Mouse (Mus musculus) forebrain, embryonic 15.5 days (tissue): Measurements from ENCODE around the gene Hao1. TPM values are rescaled to one million over a fixed set of nuclear protein-coding genes. Genes with fewer than 3 reads are reported as not detected.

ENCODE experiments used
- ATAC-seq: fragments of 200-750 bp; cut with Nextera tagmentation; replicated peaks from 2 replicates; pipeline ENCODE4 v1.8.0; 2017; ENCODE audit warnings: mild to moderate bottlenecking, moderate TSS enrichment, moderate library complexity
- H3K27ac ChIP-seq: fragments of 300-500 bp; sonication (generic); replicated peaks from 2 replicates; pipeline ENCODE4 v1.5.1; 2015; ENCODE audit warnings: mild to moderate bottlenecking, inconsistent platforms
- H3K27me3 ChIP-seq: fragments of 300-500 bp; sonication (generic); 2 replicates; pipeline ENCODE4 v1.6.1; 2015; ENCODE audit warnings: inconsistent platforms
- H3K36me3 ChIP-seq: fragments of 300-500 bp; sonication (generic); 2 replicates; pipeline ENCODE4 v1.6.1; 2015; ENCODE audit warnings: mild to moderate bottlenecking, inconsistent platforms
- H3K4me1 ChIP-seq: fragments of 300-500 bp; sonication (generic); 2 replicates; pipeline ENCODE4 v1.6.1; 2015; ENCODE audit warnings: inconsistent platforms
- H3K4me2 ChIP-seq: fragments of 300-500 bp; sonication (generic); replicated peaks from 2 replicates; pipeline ENCODE4 v1.6.1; 2015; ENCODE audit warnings: mild to moderate bottlenecking, inconsistent platforms
- H3K4me3 ChIP-seq: fragments of 300-500 bp; sonication (generic); 2 replicates; pipeline ENCODE4 v1.5.1; 2015; ENCODE audit warnings: mild to moderate bottlenecking, inconsistent platforms
- H3K9ac ChIP-seq: fragments of 300-500 bp; sonication (generic); replicated peaks from 2 replicates; pipeline ENCODE4 v1.6.1; 2015; ENCODE audit warnings: mild to moderate bottlenecking, inconsistent platforms
- H3K9me3 ChIP-seq: fragments of 300-500 bp; sonication (generic); 2 replicates; pipeline ENCODE4 v1.6.1; 2016; ENCODE audit warnings: inconsistent platforms
- WGBS: fragments of 180-500 bp; shearing (Covaris S2); methylation state at CpG from one replicate; pipeline ENCODE4 v1.1.7; 2015; ENCODE audit warnings: mixed read lengths; 5-methylcytosine and 5-hydroxymethylcytosine counted together
- polyA plus RNA-seq: library from polyadenylated mRNA; unstranded; fragments of >200 nt; fragmentation: Nextera tagmentation; extraction: Ambion mirVana; gene quantifications from 2 replicates; pipeline ENCODE4 v1.2.1, GENCODE M21; 2015

The Hao1 gene
- polyA plus RNA-seq, 1 experiment from 2014 or later: 0.08 TPM

GRCm38 (mm10) chr2:134456065-134456505 lies 98.1 kb downstream of the Hao1 start:
- Histone ChIP-seq H3K9ac (no peak overlapping the region), H3K9me3 (no peaks in the 10 kb centered on the region), H3K4me1 (peaks cover 6% of the 10 kb centered on the region), H3K4me2 (peak overlapping the region; percentile 14), H3K27me3 (no peaks in the 10 kb centered on the region), H3K36me3 (no peaks in the 10 kb centered on the region), H3K4me3 (no peak overlapping the region), H3K27ac (no peak overlapping the region)
- 1% methylated on average over 7 of the region's 7 CpGs for WGBS
- ATAC-seq: peak; percentile 70; the same call in 1 of the 2 replicates

GRCm38 (mm10) chr2:134452748-134453147 lies 101.4 kb downstream of the Hao1 start:
- H3K9me3 ChIP-seq: no peaks in the 10 kb centered on the region
- no peaks in the 10 kb centered on the region for H3K36me3 ChIP-seq
- 54% methylated on average over 1 of the region's 1 CpGs for WGBS
- H3K4me2 ChIP-seq: no peak overlapping the region
- no peak overlapping the region for H3K4me3 ChIP-seq
- no peak overlapping the region for H3K9ac ChIP-seq
- no peaks in the 10 kb centered on the region for H3K27me3 ChIP-seq
- no peak for ATAC-seq
- H3K4me1 ChIP-seq: peaks cover 6% of the 10 kb centered on the region
- no peak overlapping the region for H3K27ac ChIP-seq

GRCm38 (mm10) chr2:134450976-134451375 lies 103.2 kb downstream of the Hao1 start:
- Histone ChIP-seq H3K4me1 (peaks cover 2% of the 10 kb centered on the region), H3K9ac (no peak overlapping the region), H3K4me3 (no peak overlapping the region), H3K36me3 (no peaks in the 10 kb centered on the region), H3K27ac (no peak overlapping the region), H3K9me3 (no peaks in the 10 kb centered on the region), H3K27me3 (no peaks in the 10 kb centered on the region), H3K4me2 (no peak overlapping the region)
- 79% methylated on average over 1 of the region's 1 CpGs for WGBS
- no peak for ATAC-seq

Other genes starting within 250 kb of the Hao1 start
- 72.9 and 80.6 TPM in 2 replicates for gene Tmx4, start 89.8 kb upstream of the Hao1 start, polyA plus RNA-seq
- 45.8 and 50.4 TPM in 2 replicates for gene Plcb1, start 231.7 kb upstream of the Hao1 start, polyA plus RNA-seq